Mouse (Mus musculus): ENCODE results near the gene Scaf4. TPM values are rescaled to one million over a fixed set of nuclear protein-coding genes. Genes with fewer than 3 reads are reported as not detected.
A peak's percentile ranks its signal among the peaks of the same experiment; 100 is the strongest.

The Scaf4 gene
- polyA plus RNA-seq, 1 experiment from 2014 or later, result 34.7 TPM

- H3K4me1 ChIP-seq, result no peaks in the 10 kb centered on the region
- no peak overlapping the region for H3K9ac ChIP-seq
- no peaks in the 10 kb centered on the region for H3K36me3 ChIP-seq
- H3K4me2 ChIP-seq (replicated peaks), result no peak overlapping the region
- no peak overlapping the region for H3K4me3 ChIP-seq
- H3K27ac ChIP-seq, result no peak overlapping the region
- 60% methylated on average over 3 of the region's 3 CpGs for WGBS
- H3K27me3 ChIP-seq (replicated peaks), result no peaks in the 10 kb centered on the region
- ATAC-seq (ENCODE audit: low FRiP score, low read depth), result no peak
- H3K9me3 ChIP-seq, result no peaks in the 10 kb centered on the region
These were observed 25.5 kb upstream of the Scaf4 start for GRCm38 (mm10) chr16:90309784-90310183.

DNA sequence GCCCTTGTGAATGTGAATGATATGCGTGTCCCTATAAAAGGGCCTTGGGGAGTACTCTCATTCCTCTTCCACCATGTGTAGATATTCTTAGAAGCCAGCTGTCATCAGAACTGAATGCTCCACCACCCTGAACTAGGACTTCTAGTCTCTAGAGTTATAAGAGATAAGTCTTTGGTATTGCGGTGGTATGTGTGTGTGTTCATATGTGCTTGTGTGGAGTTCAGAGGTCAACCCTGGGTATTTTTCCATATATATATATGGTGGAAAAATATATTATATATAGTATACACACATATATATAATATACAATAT, 19.6 kb upstream of the Scaf4 start:
- H3K4me3 ChIP-seq, result no peak overlapping the region
- no peaks in the 10 kb centered on the region for H3K27me3 ChIP-seq (replicated peaks)
- no peak overlapping the region for H3K27ac ChIP-seq
- H3K9me3 ChIP-seq, result no peaks in the 10 kb centered on the region
- WGBS, result 93% methylated on average over 2 of the region's 2 CpGs
- H3K4me1 ChIP-seq, result 0 out of 2 replicates have a peak, but pooled peaks cover 4% of the 10 kb centered on the region
- no peak overlapping the region for H3K9ac ChIP-seq
- ATAC-seq (ENCODE audit: low FRiP score, low read depth), result no peak
- H3K36me3 ChIP-seq, result no peaks in the 10 kb centered on the region
- H3K4me2 ChIP-seq (replicated peaks), result no peak overlapping the region

DNA sequence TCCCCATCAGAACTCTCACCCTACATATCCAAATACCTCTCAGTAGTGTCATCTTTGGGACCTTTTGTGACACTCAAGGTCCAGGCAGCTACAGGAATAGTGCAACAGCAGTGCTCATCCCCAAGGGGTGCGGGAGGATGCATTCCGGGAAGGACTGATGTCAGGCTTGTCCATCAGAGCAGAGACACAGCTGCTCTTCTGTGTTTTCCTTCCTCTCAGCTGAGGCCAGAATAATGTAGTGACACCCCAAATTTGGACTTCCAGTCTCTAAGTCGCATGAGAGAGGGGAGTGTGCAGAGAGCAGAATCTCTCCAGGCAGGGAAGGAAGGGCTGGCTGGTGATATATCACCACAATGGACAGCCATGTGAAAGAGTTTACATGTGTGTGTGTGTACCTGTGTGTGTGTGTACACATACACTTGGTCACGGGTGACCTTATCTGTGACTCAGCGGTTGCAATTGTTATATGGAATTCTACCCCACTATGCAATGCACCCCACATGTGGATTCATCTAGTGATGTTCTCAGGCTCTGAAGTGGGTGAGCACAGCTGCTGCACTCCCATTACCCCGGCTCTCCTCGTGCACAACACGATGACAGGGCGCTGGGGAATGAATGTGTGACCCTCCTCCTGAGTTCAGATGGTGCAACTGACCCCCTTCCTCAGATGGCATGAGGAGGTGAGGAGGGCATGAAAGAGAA, 19.1 kb upstream of the Scaf4 start:
- WGBS, result 77% methylated on average over 9 of the region's 9 CpGs
- Histone ChIP-seq H3K9me3 (no peaks in the 10 kb centered on the region), H3K36me3 (no peaks in the 10 kb centered on the region), H3K4me1 (peaks cover 5% of the 10 kb centered on the region; the same call in 1 of the 2 replicates), H3K4me2 (replicated peaks) (no peak overlapping the region), H3K4me3 (no peak overlapping the region), H3K27me3 (replicated peaks) (no peaks in the 10 kb centered on the region), H3K9ac (no peak overlapping the region), H3K27ac (no peak overlapping the region)
- ATAC-seq (ENCODE audit: low FRiP score, low read depth), result no peak

DNA sequence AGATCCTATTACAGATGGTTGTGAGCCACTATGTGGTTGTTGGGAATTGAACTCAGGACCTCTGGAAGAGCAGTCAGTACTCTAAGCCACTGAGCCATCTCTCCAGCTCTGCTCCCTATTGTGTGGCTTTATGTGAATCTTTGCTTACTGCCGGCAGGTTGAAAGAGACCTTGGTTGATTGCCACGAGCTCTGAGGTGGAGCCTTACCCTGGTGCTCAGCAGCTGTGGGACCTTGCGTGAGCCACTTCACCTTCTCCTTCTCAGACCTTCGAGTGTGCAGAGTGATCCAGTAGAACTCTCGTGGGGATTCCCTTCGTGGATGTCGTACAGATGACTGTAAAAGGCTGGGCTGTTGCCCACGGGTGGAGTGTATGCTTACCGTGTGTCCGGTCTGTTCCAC, 17.4 kb upstream of the Scaf4 start:
- 87% methylated on average over 10 of the region's 10 CpGs for WGBS
- H3K9me3 ChIP-seq, result no peaks in the 10 kb centered on the region

GRCm38 (mm10) chr16:90300896-90301295, 16.6 kb upstream of the Scaf4 start:
- ATAC-seq (ENCODE audit: low FRiP score, low read depth), result no peak
- 90% methylated on average over 11 of the region's 11 CpGs for WGBS
- no peaks in the 10 kb centered on the region for H3K27me3 ChIP-seq (replicated peaks)

More for the DNA sequence above, 17.4 kb upstream of the Scaf4 start:
- Histone ChIP-seq H3K4me3 (no peak overlapping the region), H3K27ac (no peak overlapping the region), H3K9ac (no peak overlapping the region), H3K27me3 (replicated peaks) (no peaks in the 10 kb centered on the region), H3K4me2 (replicated peaks) (no peak overlapping the region), H3K4me1 (peaks cover 11% of the 10 kb centered on the region; the same call in 1 of the 2 replicates), H3K36me3 (no peaks in the 10 kb centered on the region)
- no peak for ATAC-seq (ENCODE audit: low FRiP score, low read depth)

DNA sequence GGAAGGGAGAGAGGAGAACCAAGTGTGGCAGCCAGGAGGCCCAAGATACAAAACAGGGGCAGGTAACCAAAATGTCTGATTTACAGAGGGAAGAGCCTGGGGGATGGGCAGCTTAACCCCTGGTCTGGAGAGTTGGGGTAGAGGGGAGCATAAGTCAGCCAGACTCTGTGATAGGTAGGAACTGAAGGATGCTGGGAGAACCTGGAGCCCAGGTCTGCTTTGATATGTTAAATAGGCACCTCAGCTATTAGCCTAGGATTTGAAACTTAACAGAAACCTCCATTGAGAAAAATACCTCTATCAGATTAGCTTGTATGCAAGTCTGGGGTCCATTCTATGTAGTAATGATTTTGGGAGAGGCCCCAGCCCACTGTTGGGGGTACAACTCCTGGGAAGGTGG, 15.3 kb upstream of the Scaf4 start:
- Histone ChIP-seq H3K9ac (no peak overlapping the region), H3K27me3 (replicated peaks) (no peaks in the 10 kb centered on the region), H3K4me2 (replicated peaks) (no peak overlapping the region), H3K27ac (no peak overlapping the region), H3K4me1 (peaks cover 11% of the 10 kb centered on the region; the same call in 1 of the 2 replicates), H3K9me3 (no peaks in the 10 kb centered on the region), H3K36me3 (no peaks in the 10 kb centered on the region), H3K4me3 (no peak overlapping the region)
- ATAC-seq (ENCODE audit: low FRiP score, low read depth), result no peak

More at GRCm38 (mm10) chr16:90300896-90301295, 16.6 kb upstream of the Scaf4 start:
- H3K9me3 ChIP-seq, result no peaks in the 10 kb centered on the region
- H3K36me3 ChIP-seq, result no peaks in the 10 kb centered on the region
- no peak overlapping the region for H3K9ac ChIP-seq
- H3K4me3 ChIP-seq, result no peak overlapping the region
- H3K4me1 ChIP-seq, result peaks cover 11% of the 10 kb centered on the region; the same call in 1 of the 2 replicates
- no peak overlapping the region for H3K4me2 ChIP-seq (replicated peaks)
- H3K27ac ChIP-seq, result no peak overlapping the region

- H3K27me3 ChIP-seq (replicated peaks), result no peaks in the 10 kb centered on the region
- H3K36me3 ChIP-seq, result no peaks in the 10 kb centered on the region
- no peak overlapping the region for H3K9ac ChIP-seq
- H3K27ac ChIP-seq, result no peak overlapping the region
- ATAC-seq (ENCODE audit: low FRiP score, low read depth), result peak; percentile 56
- no peak overlapping the region for H3K4me3 ChIP-seq
- H3K4me1 ChIP-seq, result peaks cover 11% of the 10 kb centered on the region; the same call in 1 of the 2 replicates
- H3K4me2 ChIP-seq (replicated peaks), result peak overlapping the region; percentile 33
- no peaks in the 10 kb centered on the region for H3K9me3 ChIP-seq
- 12% methylated on average over 21 of the region's 21 CpGs for WGBS
These were observed 14.4 kb upstream of the Scaf4 start for GRCm38 (mm10) chr16:90298426-90299300.

GRCm38 (mm10) chr16:90297479-90298425, 13.4 kb upstream of the Scaf4 start:
- H3K4me2 ChIP-seq (replicated peaks), result peak overlapping the region; percentile 33
- H3K4me3 ChIP-seq, result no peak overlapping the region
- H3K4me1 ChIP-seq, result peaks cover 11% of the 10 kb centered on the region; the same call in 1 of the 2 replicates
- no peaks in the 10 kb centered on the region for H3K27me3 ChIP-seq (replicated peaks)
- no peak for ATAC-seq (ENCODE audit: low FRiP score, low read depth)
- 15% methylated on average over 22 of the region's 22 CpGs for WGBS
- no peak overlapping the region for H3K9ac ChIP-seq
- H3K9me3 ChIP-seq, result no peaks in the 10 kb centered on the region
- no peaks in the 10 kb centered on the region for H3K36me3 ChIP-seq
- no peak overlapping the region for H3K27ac ChIP-seq

- ATAC-seq (ENCODE audit: low FRiP score, low read depth), result no peak
- no peaks in the 10 kb centered on the region for H3K36me3 ChIP-seq
- no peaks in the 10 kb centered on the region for H3K9me3 ChIP-seq
- no peak overlapping the region for H3K9ac ChIP-seq
- no peaks in the 10 kb centered on the region for H3K27me3 ChIP-seq (replicated peaks)
- no peaks in the 10 kb centered on the region for H3K4me1 ChIP-seq
- WGBS, result 68% methylated on average over 6 of the region's 6 CpGs
- H3K4me2 ChIP-seq (replicated peaks), result no peak overlapping the region
- H3K4me3 ChIP-seq, result no peak overlapping the region
- H3K27ac ChIP-seq, result no peak overlapping the region
These were observed 7.4 kb upstream of the Scaf4 start for GRCm38 (mm10) chr16:90291675-90292074.

DNA sequence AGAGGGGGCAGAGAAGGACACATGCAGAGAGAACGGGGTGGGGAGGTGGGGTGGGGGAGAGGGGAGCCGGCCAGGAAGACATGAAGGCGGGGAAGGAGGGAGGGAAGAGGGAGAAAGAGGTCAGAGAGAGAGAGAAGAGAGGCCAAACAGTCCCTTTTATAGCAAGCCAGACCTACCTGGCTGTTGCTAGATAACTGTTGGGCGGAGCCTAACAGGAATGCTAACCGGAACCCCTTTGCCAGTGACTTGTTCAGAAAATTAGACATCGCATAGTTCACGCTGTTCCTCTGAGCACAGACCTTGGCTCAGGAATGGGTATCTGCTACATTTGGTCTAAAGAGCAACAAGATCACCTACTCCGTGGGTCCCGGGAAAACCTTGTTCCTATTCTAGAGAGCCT, 6.7 kb upstream of the Scaf4 start:
- Histone ChIP-seq H3K9ac (no peak overlapping the region), H3K4me3 (no peak overlapping the region), H3K36me3 (no peaks in the 10 kb centered on the region), H3K4me2 (replicated peaks) (no peak overlapping the region), H3K4me1 (no peaks in the 10 kb centered on the region), H3K27ac (no peak overlapping the region), H3K27me3 (replicated peaks) (no peaks in the 10 kb centered on the region), H3K9me3 (no peaks in the 10 kb centered on the region)
- ATAC-seq (ENCODE audit: low FRiP score, low read depth), result no peak
- WGBS, result 69% methylated on average over 9 of the region's 9 CpGs

GRCm38 (mm10) chr16:90284916-90285315, 613 bp upstream of the Scaf4 start:
- Histone ChIP-seq H3K9ac (peak overlapping the region; percentile 99), H3K27me3 (replicated peaks) (no peaks in the 10 kb centered on the region), H3K4me2 (replicated peaks) (peak overlapping the region; percentile 93), H3K4me3 (peak overlapping the region; percentile 100), H3K4me1 (peaks cover 33% of the 10 kb centered on the region), H3K27ac (no peak overlapping the region), H3K36me3 (no peaks in the 10 kb centered on the region), H3K9me3 (no peaks in the 10 kb centered on the region)
- ATAC-seq (ENCODE audit: low FRiP score, low read depth), result peak; percentile 9; the same call in 1 of the 2 replicates
- WGBS, result 7% methylated on average over 15 of the region's 15 CpGs

Data from neural tube, embryonic 12.5 days (tissue).